Comparison of ENCODE assay signal across 9 mouse cellular contexts in the genomic region with DNA sequence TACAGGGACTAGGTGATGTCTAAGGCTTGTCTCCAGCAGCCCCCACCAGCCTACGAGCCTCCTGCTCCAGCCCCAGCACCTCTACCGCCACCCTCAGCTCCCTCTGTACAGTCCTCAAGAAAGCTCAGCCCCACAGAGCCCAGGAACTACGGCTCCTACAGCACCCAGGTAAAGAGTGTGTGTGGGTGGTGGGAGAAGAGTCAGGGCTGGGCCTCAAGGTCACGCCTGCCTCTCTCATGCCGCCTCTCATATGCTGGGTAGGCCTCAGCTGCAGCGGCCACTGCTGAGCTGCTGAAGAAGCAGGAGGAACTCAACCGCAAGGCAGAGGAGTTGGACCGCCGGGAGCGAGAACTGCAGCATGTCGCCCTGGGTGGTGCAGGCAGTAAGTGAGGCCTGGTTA. TPM values are rescaled to one million over a fixed set of nuclear protein-coding genes. Genes with fewer than 3 reads are reported as not detected.
A peak's percentile ranks its signal among the peaks of the same experiment; 100 is the strongest.
DNase-seq lines count a peak whose midpoint lies in the region; ATAC-seq and TF ChIP-seq lines count a peak whose summit lies in the region.
"Had no signal": no experiment of that assay in that cellular context is flagged by ENCODE, and none has a peak within 500 bp of the region (broad histone marks: within the 10 kb centered on the region; RNA-seq: fewer than 3 reads in every experiment).

No protein-coding gene starts in this region.

- H3K36me3 ChIP-seq in erythroblast, embryonic 14.5 days (ENCODE audit: control insufficient read depth), result peaks cover 74% of the 10 kb centered on the region
- H3K36me3 ChIP-seq in lung, embryonic 14.5 days (ENCODE audit: insufficient read depth), result peaks cover 62% of the 10 kb centered on the region
- peaks cover 64% of the 10 kb centered on the region for H3K36me3 ChIP-seq in embryonic facial prominence, embryonic 15.5 days
- H3K36me3 ChIP-seq in liver, embryonic 13.5 days, result peaks cover 65% of the 10 kb centered on the region

- no peak for ATAC-seq in erythroblast, adult 5-6 weeks (replicated peaks; ENCODE audit: low FRiP score, poor library complexity, severe bottlenecking)
- no peak for ATAC-seq in lung, embryonic 14.5 days (ENCODE audit: insufficient read depth)
- ATAC-seq in embryonic facial prominence, embryonic 15.5 days (ENCODE audit: insufficient number of reproducible peaks, low FRiP score, low TSS enrichment, low read depth), result no peak
- ATAC-seq in liver, embryonic 13.5 days (ENCODE audit: low read depth), result no peak

- no peak for DNase-seq in lung, embryonic 14.5 days
- DNase-seq in lung, postnatal 36 days, result no peak
- no peak for DNase-seq in liver, embryonic 13.5 days
- DNase-seq in layer of hippocampus, adult 9-11 months, result no peak
- no peak for DNase-seq in gastrocnemius, postnatal 14 days
- DNase-seq: heart, postnatal 14 days had no signal

- peaks cover 60% of the 10 kb centered on the region for H3K4me1 ChIP-seq in erythroblast, embryonic 14.5 days (ENCODE audit: control insufficient read depth)
- H3K4me1 ChIP-seq in lung, embryonic 14.5 days (ENCODE audit: insufficient read depth), result peaks cover 8% of the 10 kb centered on the region; the same call in 1 of the 2 replicates
- H3K4me1 ChIP-seq in embryonic facial prominence, embryonic 15.5 days, result peaks cover 27% of the 10 kb centered on the region
- peaks cover 53% of the 10 kb centered on the region for H3K4me1 ChIP-seq in liver, embryonic 13.5 days (replicated peaks)

- peak overlapping the region; percentile 75 for H3K4me2 ChIP-seq in lung, embryonic 14.5 days
- peak overlapping the region; percentile 76 for H3K4me2 ChIP-seq in embryonic facial prominence, embryonic 15.5 days (replicated peaks)
- peak overlapping the region; percentile 82 for H3K4me2 ChIP-seq in liver, embryonic 13.5 days

- WGBS in lung, embryonic 14.5 days, result 89% methylated on average over 11 of the region's 11 CpGs
- WGBS in embryonic facial prominence, embryonic 15.5 days, result 85% methylated on average over 11 of the region's 11 CpGs
- 77% methylated on average over 11 of the region's 11 CpGs for WGBS in liver, embryonic 13.5 days (ENCODE audit: insufficient replicate concordance)

- TF ChIP-seq CTCF in lung, embryonic 14.5 days (IDR thresholded peaks at IDR 0.05; ENCODE audit: low read depth), result no peak

- intact Hi-C loops in gastrocnemius, postnatal 14 days (cut with DNase I; ENCODE audit: low total_unique reads), result no loop called here

- no peaks in the 10 kb centered on the region for H3K27me3 ChIP-seq in erythroblast, embryonic 14.5 days (ENCODE audit: control insufficient read depth)
- H3K27me3 ChIP-seq in lung, embryonic 14.5 days (ENCODE audit: insufficient read depth, low read length), result no peaks in the 10 kb centered on the region
- no peaks in the 10 kb centered on the region for H3K27me3 ChIP-seq in embryonic facial prominence, embryonic 15.5 days
- H3K27me3 ChIP-seq in liver, embryonic 13.5 days, result no peaks in the 10 kb centered on the region

- H3K27ac ChIP-seq in lung, embryonic 14.5 days (ENCODE audit: low read depth), result no peak overlapping the region
- no peak overlapping the region for H3K27ac ChIP-seq in embryonic facial prominence, embryonic 15.5 days (replicated peaks)
- H3K27ac ChIP-seq in liver, embryonic 13.5 days, result 0 out of 2 replicates have a peak overlapping the region, but pooled peaks have one; percentile 0

- H3K9ac ChIP-seq in lung, embryonic 14.5 days, result no peak overlapping the region
- H3K9ac ChIP-seq in embryonic facial prominence, embryonic 15.5 days, result no peak overlapping the region
- peak overlapping the region; percentile 87; the same call in 1 of the 2 replicates for H3K9ac ChIP-seq in liver, embryonic 13.5 days

- H3K9me3 ChIP-seq in erythroblast, embryonic 14.5 days (ENCODE audit: control insufficient read depth, low read length), result no peaks in the 10 kb centered on the region
- H3K9me3 ChIP-seq in lung, embryonic 14.5 days (ENCODE audit: low read depth, low read length), result no peaks in the 10 kb centered on the region
- H3K9me3 ChIP-seq in embryonic facial prominence, embryonic 15.5 days (replicated peaks), result no peaks in the 10 kb centered on the region
- H3K9me3 ChIP-seq in liver, embryonic 13.5 days (replicated peaks), result no peaks in the 10 kb centered on the region

- peak overlapping the region; percentile 69 for H3K4me3 ChIP-seq in erythroblast, embryonic 14.5 days (replicated peaks)
- 0 out of 2 replicates have a peak overlapping the region, but pooled peaks have one; percentile 78 for H3K4me3 ChIP-seq in lung, embryonic 14.5 days (ENCODE audit: low read depth, low read length)
- H3K4me3 ChIP-seq in embryonic facial prominence, embryonic 15.5 days (replicated peaks), result peak overlapping the region; percentile 81; the same call in 1 of the 2 replicates
- H3K4me3 ChIP-seq in liver, embryonic 13.5 days (replicated peaks), result peak overlapping the region; percentile 77; the same call in 1 of the 2 replicates

RNA-seq across cellular contexts. Expression of a gene that starts 1.8 kb away (rescaled TPM):
- 18.8 and 19.5 TPM in 2 replicates for polyA plus RNA-seq in erythroblast, embryonic 14.5 days (2012)
- 20.3 and 24.0 TPM in 2 replicates for total RNA-seq in erythroblast, adult 5-6 weeks (2015; ENCODE audit: low replicate concordance)
- total RNA-seq in erythroblast, adult 5-6 weeks (2017; ENCODE audit: low replicate concordance), result 3.5 and 5.8 TPM in 2 replicates
- polyA plus RNA-seq in lung, embryonic 14.5 days (2014; fragmentation: Nextera tagmentation; extraction: Ambion mirVana), result 90.2 and 98.9 TPM in 2 replicates
- polyA plus RNA-seq in embryonic facial prominence, embryonic 15.5 days (2015; fragmentation: Nextera tagmentation; extraction: Ambion mirVana), result 108 and 109 TPM in 2 replicates
- polyA plus RNA-seq in liver, embryonic 13.5 days (2015; fragmentation: Nextera tagmentation; extraction: Ambion mirVana), result 67.4 and 72.1 TPM in 2 replicates
- total RNA-seq in gastrocnemius, postnatal 14 days (2021), result 10 to 100 TPM; 32.1 to 35.6 TPM

RNA-seq across cellular contexts. Expression of a gene that starts 3.9 kb away (rescaled TPM):
- polyA plus RNA-seq in erythroblast, embryonic 14.5 days (2012), result 0.60 and 0.84 TPM in 2 replicates
- 3.3 and 18.6 TPM in 2 replicates for total RNA-seq in erythroblast, adult 5-6 weeks (2015; ENCODE audit: low replicate concordance)
- total RNA-seq in erythroblast, adult 5-6 weeks (2017; ENCODE audit: low replicate concordance), result 1.8 TPM in 1 of 2 replicates, not detected in the other
- polyA plus RNA-seq in lung, embryonic 14.5 days (2014; fragmentation: Nextera tagmentation; extraction: Ambion mirVana), result 18.2 and 19.4 TPM in 2 replicates
- polyA plus RNA-seq in embryonic facial prominence, embryonic 15.5 days (2015; fragmentation: Nextera tagmentation; extraction: Ambion mirVana), result 34.9 and 37.0 TPM in 2 replicates
- 2.8 and 3.9 TPM in 2 replicates for polyA plus RNA-seq in liver, embryonic 13.5 days (2015; fragmentation: Nextera tagmentation; extraction: Ambion mirVana)
- total RNA-seq in gastrocnemius, postnatal 14 days (2021), result 10 to 100 TPM; 10.7 to 12.6 TPM

RNA-seq across cellular contexts. Expression of a gene that starts 14.5 kb away (rescaled TPM):
- 2.4 and 3.0 TPM in 2 replicates for polyA plus RNA-seq in erythroblast, embryonic 14.5 days (2012)
- 16.3 and 37.9 TPM in 2 replicates for total RNA-seq in erythroblast, adult 5-6 weeks (2015; ENCODE audit: low replicate concordance)
- 24.4 and 47.4 TPM in 2 replicates for total RNA-seq in erythroblast, adult 5-6 weeks (2017; ENCODE audit: low replicate concordance)
- 26.1 and 26.4 TPM in 2 replicates for polyA plus RNA-seq in lung, embryonic 14.5 days (2014; fragmentation: Nextera tagmentation; extraction: Ambion mirVana)
- polyA plus RNA-seq in embryonic facial prominence, embryonic 15.5 days (2015; fragmentation: Nextera tagmentation; extraction: Ambion mirVana), result 29.9 and 33.6 TPM in 2 replicates
- 10.3 and 10.8 TPM in 2 replicates for polyA plus RNA-seq in liver, embryonic 13.5 days (2015; fragmentation: Nextera tagmentation; extraction: Ambion mirVana)
- total RNA-seq in gastrocnemius, postnatal 14 days (2021), result 10 to 100 TPM; 18.2 to 18.6 TPM

RNA-seq across cellular contexts. Expression of a gene that starts 19.1 kb away (rescaled TPM):
- polyA plus RNA-seq in erythroblast, embryonic 14.5 days (2012), result 0.02 TPM in 2 replicates
- total RNA-seq in erythroblast, adult 5-6 weeks (2015; ENCODE audit: low replicate concordance), result not detected in 2 replicates
- 1.3 TPM in 1 of 2 replicates, not detected in the other for total RNA-seq in erythroblast, adult 5-6 weeks (2017; ENCODE audit: low replicate concordance)
- 0.47 and 0.61 TPM in 2 replicates for polyA plus RNA-seq in lung, embryonic 14.5 days (2014; fragmentation: Nextera tagmentation; extraction: Ambion mirVana)
- 3.0 and 3.2 TPM in 2 replicates for polyA plus RNA-seq in embryonic facial prominence, embryonic 15.5 days (2015; fragmentation: Nextera tagmentation; extraction: Ambion mirVana)
- polyA plus RNA-seq in liver, embryonic 13.5 days (2015; fragmentation: Nextera tagmentation; extraction: Ambion mirVana), result 0.75 and 0.78 TPM in 2 replicates
- total RNA-seq in gastrocnemius, postnatal 14 days (2021), result under 1 TPM; 0.41 to 0.42 TPM

RNA-seq across cellular contexts. Expression of a gene that starts 23.7 kb away (rescaled TPM):
- 0.40 and 0.57 TPM in 2 replicates for polyA plus RNA-seq in erythroblast, embryonic 14.5 days (2012)
- total RNA-seq in erythroblast, adult 5-6 weeks (2015; ENCODE audit: low replicate concordance), result 11.1 and 18.8 TPM in 2 replicates
- total RNA-seq in erythroblast, adult 5-6 weeks (2017; ENCODE audit: low replicate concordance), result 12.9 and 13.2 TPM in 2 replicates
- 34.4 and 35.5 TPM in 2 replicates for polyA plus RNA-seq in lung, embryonic 14.5 days (2014; fragmentation: Nextera tagmentation; extraction: Ambion mirVana)
- 49.0 and 55.6 TPM in 2 replicates for polyA plus RNA-seq in embryonic facial prominence, embryonic 15.5 days (2015; fragmentation: Nextera tagmentation; extraction: Ambion mirVana)
- polyA plus RNA-seq in liver, embryonic 13.5 days (2015; fragmentation: Nextera tagmentation; extraction: Ambion mirVana), result 21.7 and 23.7 TPM in 2 replicates
- 10 to 100 TPM; 19.5 to 20.7 TPM for total RNA-seq in gastrocnemius, postnatal 14 days (2021)
